Mouse (Mus musculus) lung, postnatal 4 days (tissue): ENCODE results near the gene Cfap221.

ENCODE experiments used
- DNase-seq, 2 experiments: peaks; one replicate each; pipeline ENCODE4 v3.0.0; 2021

The Cfap221 gene

DNA sequence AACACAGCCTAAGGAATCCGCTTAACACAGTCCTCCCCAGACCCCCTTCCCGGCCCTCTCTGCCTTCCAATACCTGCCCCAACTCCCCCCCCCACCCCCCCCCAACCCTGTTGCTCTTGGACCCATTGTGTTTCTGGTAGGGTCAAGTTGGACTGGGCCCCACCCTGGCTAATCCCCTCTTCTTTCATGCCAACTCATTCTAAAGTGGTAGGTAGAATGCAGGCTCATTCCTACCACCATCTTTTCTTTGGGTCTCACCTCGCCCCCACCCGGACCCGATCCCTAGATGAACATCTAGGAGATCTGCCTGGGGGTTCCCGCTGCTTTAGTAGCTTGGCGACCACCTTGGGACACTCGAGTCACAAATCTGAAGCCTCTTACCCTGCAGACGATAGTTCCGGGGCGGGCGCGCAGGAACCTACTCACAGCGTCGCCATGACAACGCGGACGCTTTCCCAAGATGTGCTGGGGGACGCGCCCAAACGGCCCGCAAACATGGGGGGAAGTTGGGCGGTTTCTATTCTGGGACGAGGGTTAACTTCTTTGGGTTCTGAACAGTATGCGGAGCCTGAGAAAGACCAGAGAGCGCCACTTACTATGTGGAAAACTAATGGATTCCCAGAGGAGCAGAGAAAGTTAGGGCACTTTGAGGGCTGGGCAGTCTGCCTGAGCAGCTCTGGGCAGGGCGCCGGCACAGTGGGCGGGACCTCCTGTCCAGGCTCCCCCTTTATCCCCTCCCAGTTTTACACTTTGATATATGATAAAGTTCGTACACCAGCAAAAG, at the start of gene Cfap221:
Gene Cfap221, minus strand, starts transcription at position 437 of the 784 bp plus-strand sequence.
- peak; percentile 72 to 81 for DNase-seq

DNA sequence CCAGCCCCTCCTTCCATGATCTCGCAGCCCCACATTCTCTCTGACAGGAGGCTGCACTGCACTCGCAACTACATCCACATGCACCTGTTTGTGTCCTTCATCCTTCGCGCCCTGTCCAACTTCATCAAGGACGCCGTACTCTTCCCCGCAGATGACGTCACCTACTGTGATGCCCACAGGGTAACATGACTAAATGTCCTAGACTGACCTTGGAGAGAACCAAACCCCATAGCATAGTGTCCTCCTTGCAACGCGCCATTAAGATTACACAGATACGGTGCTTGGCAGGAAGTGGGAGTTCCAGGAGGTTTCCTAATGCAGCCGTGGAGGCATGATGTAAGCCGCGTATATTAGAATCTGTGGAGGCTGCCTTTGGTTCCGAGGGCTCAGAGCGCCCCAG, 47.5 kb upstream of the Cfap221 start:
- DNase-seq = no peak

DNA sequence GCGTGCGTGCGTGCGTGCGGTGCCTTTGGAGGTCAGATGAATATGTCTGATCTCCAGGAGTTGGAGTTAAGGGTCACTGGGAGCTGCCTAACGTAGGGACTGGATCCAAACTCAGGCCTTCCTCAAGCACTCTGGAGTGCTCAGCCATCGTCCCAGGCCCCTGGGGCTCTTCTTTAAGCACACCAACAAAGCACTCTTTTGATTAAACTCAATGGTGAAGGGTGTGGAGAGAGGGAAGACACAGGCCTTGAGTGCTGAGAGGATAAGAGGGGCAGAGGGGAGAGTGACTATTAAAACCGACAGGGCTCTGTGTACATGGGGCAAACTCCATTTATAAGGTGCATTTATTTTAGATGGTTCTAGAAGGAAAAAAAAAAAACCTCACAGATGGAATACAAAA, 45.4 kb upstream of the Cfap221 start:
- DNase-seq = no peak

- DNase-seq = no peak
These were observed 41.6 kb upstream of the Cfap221 start for GRCm38 (mm10) chr1:120038594-120038993.

DNA sequence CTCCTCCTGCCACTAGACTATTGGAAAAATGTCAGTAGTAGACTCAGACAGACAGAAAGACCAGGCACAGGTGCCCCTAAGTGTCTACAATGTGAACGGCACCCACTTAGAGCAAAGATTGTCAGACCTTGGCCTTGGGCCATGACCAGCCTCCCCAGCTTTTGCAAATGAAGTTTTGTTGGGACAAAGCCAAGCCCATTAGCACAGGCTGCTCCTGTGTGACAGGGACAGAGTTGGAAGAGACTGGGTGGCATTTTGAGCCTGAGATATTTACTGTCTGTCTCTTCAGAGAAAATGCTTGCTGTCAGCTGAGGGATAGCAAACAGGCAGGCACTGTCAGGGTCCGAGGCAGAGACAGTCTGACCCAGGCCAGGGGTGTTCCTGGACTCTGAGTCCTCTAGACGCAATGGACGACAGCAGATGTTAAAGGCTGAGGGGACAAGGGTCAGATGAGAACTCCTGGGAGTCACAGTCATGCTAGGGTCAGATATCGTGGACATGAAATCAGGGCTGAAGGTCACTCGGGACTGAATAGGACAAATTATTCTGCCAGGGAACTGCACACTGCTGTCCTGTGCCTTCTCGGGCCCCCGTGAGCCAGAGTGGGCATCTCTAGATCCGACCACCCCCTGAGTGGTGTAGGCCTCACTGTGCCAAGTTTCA, 40.1 kb upstream of the Cfap221 start:
- peak; percentile 31 to 57 for DNase-seq

DNA sequence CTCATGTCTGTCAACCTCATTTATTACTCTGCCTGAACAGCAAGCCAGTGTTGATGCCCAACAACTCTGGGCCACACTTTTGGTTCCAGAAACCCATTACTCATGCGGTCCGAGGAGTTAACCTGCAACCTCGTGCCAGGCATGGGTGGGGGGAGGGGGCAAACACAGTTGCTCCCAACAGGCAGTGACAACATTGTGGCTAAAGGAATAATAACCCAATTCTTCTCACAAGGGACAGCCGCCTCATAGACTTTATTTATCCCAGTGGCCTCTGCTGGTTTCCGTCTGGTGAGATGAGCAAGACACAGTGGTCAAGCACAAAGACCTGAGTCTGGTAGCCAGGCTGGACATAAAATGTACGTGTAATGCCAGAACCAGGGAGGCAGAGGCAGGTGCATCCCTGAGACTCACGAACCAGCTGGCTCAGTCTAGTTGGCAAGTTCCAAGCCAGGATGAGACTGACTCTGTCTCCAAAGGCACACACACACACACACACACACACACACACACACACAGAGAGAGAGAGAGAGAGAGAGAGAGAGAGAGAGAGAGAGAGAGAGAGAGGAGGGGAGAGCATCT, 38.5 kb upstream of the Cfap221 start:
- DNase-seq = no peak

DNA sequence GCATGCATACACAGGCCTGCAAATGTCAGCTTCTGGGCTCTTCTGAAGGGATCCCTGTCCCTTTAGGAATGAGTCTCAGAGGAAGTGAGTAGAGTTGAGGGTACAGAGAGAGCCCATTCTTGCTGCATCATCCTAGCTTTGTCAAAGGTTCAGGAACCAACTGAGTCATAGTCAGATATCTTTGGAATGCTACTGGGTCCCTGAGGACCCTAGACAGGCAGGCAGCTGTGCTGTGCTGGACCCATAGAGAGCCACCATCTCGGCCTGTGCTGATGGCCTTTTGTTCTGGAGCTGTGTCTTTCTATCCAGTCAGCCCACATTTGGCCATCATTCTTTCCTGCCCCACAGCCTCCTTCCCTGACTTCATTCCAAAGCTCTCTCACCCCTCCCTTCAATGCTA, 37.8 kb upstream of the Cfap221 start:
- DNase-seq = no peak

GRCm38 (mm10) chr1:120033469-120033854, 36.4 kb upstream of the Cfap221 start:
- DNase-seq = no peak

DNA sequence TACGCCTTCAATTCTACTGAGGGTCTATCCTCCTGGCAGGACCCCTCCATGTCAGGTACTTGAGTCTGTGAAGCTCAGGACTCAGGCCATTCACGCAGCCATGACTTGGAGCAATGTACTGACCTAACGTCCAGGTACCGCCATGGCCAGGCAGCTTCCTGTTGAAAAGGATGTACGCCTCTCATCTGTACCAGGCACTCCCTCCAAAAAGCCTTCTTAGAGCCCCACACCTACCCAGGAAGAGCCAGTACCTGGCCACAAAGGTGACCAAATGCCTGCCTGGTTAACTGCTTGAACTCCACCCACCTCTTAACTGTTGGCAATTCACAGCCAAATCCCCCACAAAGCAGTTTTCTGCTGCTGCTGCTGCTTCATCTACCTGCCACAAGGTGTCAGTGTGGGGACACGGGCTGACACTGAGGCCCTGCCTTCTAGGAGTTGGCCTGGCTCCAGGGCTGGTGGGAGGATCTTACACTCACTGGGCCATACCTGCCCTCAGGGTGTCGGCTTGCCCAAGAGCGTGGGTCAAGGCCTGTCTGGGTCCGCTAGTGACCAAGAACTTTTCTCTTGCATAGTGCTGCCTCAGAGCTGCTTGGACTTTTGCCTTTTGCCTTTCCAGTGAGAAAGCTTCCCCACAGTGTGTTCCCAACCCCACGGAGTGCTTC, 35.9 kb upstream of the Cfap221 start:
- DNase-seq = peak; percentile 86 to 87

DNA sequence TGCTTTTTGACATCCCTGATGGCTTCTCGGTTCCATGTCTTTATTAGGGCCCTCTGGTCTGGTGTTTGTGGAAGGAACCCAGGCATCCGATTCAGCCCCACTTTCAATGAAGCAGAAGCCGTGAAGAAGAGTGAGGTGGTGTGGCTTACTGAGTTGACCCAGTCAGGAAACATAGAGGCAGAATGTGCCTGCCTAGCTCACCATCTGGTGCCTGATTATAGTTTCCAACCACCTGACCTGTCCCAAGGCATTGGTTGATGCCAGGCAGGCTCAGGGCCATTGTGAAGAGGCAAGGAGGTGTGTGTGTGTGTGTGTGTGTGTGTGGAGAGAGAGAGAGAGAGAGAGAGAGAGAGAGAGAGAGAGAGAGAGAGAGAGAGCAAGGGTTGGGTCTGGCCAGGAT, 33.4 kb upstream of the Cfap221 start:
- no peak for DNase-seq

DNA sequence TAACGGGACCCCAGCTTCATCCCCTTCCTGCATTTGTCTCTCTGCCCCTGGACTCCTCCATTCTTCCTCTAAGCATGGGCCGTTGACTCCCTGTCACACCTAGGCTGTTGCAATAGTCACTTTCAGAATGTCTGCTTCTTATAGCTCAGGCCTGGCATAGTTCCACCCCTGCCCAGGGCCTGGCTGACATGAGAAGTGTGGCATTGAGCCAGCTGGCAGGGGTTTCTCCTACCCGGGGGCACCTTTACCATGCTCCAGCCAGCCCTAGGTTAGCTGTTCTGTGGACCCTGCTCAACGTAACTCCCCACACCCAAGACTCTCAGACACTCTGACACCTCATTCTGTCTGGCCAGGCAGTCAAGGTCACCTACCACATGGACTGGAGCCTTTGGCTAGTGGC, 30.7 kb upstream of the Cfap221 start:
- peak; percentile 50 to 66 for DNase-seq

DNA sequence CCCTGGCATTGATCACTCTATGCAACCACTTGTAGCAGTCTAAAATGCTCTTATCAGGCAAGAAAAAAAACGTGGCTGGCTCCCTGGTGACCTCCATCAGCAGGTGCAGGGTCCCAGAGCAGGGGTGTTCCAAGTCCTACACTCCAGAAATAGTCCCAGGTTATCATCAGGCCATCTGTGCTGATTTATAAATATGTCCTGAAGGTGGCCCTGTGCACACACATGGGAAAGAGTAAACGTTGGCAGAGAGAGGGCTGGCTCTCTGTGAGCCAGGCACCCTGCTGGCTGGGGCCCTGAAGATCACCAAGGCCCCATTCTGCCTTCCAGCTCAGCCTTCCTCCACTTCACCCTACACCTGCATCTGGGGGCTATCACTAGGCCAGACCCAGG, 28.0 kb upstream of the Cfap221 start:
- no peak for DNase-seq

GRCm38 (mm10) chr1:120024331-120025049, 27.5 kb upstream of the Cfap221 start:
- DNase-seq = no peak

DNA sequence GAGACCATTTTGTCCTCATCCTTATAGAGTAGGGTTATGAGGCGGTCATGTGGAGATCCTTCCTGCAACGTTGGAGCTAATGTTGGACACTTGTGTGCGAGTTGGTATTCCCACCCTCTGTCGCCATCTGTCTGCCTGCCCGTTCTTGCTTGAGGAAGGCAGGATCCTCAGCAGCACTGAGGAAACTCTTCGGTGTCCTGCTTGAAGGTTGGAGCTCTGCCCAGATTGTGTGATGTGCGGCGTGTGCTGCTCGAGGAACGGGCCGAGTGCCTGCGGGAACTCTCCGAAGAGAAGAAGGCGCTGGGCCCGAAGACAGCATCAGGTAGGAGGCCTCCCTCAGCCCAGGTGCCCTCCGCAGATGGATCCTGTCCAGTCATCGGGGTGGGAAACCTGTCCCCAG, 24.9 kb upstream of the Cfap221 start:
- DNase-seq = no peak

DNA sequence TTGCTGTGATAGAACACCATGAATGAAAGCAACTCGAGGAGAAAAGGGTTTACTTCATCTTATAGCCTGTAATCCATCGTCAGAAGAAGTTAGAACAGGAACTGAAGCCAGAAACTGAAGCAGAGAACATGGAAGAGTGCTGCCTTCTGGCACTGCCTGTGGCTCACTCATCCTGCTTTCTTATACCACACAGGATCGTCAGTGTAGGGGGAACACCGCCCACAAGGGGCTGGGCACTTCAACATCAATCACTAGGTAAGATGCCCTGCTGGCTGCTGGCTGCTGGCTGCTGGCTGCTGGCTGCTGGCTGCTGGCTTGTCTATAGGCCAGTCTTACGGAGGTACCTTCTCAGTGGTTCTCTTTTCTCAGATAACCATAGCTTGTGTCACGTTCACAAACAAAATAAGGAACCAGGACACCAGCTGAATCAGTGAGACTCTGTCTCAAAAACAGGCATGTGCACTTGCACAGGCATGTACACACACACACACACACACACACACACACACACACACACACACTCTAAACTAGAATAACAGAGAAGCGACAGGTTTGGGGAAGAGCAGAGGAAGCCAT, 23.4 kb upstream of the Cfap221 start:
- no peak for DNase-seq

GRCm38 (mm10) chr1:120019428-120019827, 22.4 kb upstream of the Cfap221 start:
- no peak for DNase-seq

DNA sequence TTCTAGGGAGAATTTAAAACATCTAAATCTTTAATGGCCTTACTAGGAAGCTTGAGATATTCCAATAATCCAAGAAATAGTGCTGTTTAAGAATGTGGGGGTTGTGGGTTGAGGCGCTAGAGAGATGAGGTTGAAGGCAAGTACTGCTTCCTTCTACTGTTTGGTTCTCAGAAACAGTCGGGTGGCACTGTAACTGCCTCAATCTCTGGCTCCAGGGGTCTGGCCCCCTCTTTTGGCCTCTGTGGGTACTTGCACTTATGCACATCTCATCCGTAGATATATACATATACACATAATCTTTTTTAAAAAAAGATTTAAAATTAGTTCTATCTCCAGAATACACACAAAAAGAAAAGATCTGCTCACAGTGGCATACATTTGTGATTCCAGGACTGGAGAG, 21.9 kb upstream of the Cfap221 start:
- DNase-seq = no peak

- no peak for DNase-seq
These were observed 19.2 kb upstream of the Cfap221 start for GRCm38 (mm10) chr1:120016240-120016639.

- DNase-seq = peak; percentile 45 to 74
These were observed 16.1 kb upstream of the Cfap221 start for GRCm38 (mm10) chr1:120013111-120013510.

DNA sequence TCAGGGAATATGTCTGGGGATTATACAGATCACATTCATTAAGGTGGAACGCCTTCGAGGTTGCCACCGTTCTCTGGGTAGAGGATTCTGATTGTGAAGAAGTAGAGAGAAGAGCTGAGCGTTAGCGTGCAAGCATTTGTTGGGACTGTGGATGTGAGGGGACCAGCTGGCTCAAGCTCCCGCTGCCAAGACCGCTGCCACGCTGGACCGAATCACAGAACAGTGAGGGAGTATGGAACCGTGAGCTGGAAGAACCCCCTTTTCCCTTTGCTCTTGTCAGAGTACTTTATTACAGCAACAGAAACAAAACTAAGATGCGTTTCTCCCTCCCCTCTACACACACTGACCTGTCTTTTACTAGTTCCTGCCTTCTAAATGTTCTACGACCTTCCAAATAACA, 15.6 kb upstream of the Cfap221 start:
- DNase-seq = no peak

GRCm38 (mm10) chr1:120007851-120008588, 11.0 kb upstream of the Cfap221 start:
- no peak for DNase-seq
